ENCODE assay signal across 8 mouse cellular contexts in genomic region chr3:105686394-105687323, GRCm38 (mm10). TPM values are rescaled to one million over a fixed set of nuclear protein-coding genes. Genes with fewer than 3 reads are reported as not detected.
DNase-seq lines count a peak whose midpoint lies in the region; ATAC-seq and TF ChIP-seq lines count a peak whose summit lies in the region.

No protein-coding gene starts in this region.

- no peak for DNase-seq in kidney, adult 2 months
- no peak for DNase-seq in kidney, postnatal 25 days
- DNase-seq in ES-CJ7 (ENCODE audit: low read depth, low spot score): peak; percentile 72
- no peak for DNase-seq in forebrain, embryonic 11.5 days (ENCODE audit: low spot score)
- no peak for DNase-seq in liver, embryonic 11.5 days (ENCODE audit: low spot score)
- DNase-seq in yolk sac, embryonic 10.5 days (ENCODE audit: low spot score): peak; percentile 44
- DNase-seq in Muller cell, postnatal 12 days (ENCODE audit: inconsistent ontology term): no peak
- DNase-seq in urinary bladder, postnatal 4 days (ENCODE audit: low spot score in 2 of 2): no peak

- WGBS in kidney, adult 2 months: 7% methylated on average over 60 of the region's 60 CpGs
- WGBS in forebrain, embryonic 11.5 days: 9% methylated on average over 60 of the region's 60 CpGs
- WGBS in liver, embryonic 11.5 days: 5% methylated on average over 60 of the region's 60 CpGs

- peaks cover 3% of the 10 kb centered on the region; the same call in 1 of the 2 replicates for H3K4me1 ChIP-seq in kidney, adult 2 months (ENCODE audit: control insufficient read depth, insufficient read depth, low read length)
- H3K4me1 ChIP-seq in forebrain, embryonic 11.5 days (replicated peaks; ENCODE audit: control insufficient read depth, insufficient read depth, low read length): 0 out of 2 replicates have a peak, but pooled peaks cover 2% of the 10 kb centered on the region
- H3K4me1 ChIP-seq in liver, embryonic 11.5 days (replicated peaks; ENCODE audit: control insufficient read depth, insufficient read depth, low read length): no peaks in the 10 kb centered on the region; the same call in 1 of the 2 replicates

- H3K27ac ChIP-seq in kidney, adult 2 months (ENCODE audit: insufficient read depth, low read depth, low read length): no peak overlapping the region
- peak overlapping the region; percentile 50 for H3K27ac ChIP-seq in forebrain, embryonic 11.5 days (ENCODE audit: low read depth, low read length)
- peak overlapping the region; percentile 67 for H3K27ac ChIP-seq in liver, embryonic 11.5 days (ENCODE audit: low read depth, low read length)

- peak overlapping the region; percentile 98 for H3K4me3 ChIP-seq in kidney, adult 2 months (ENCODE audit: insufficient read depth, low read depth, low read length)
- peak overlapping the region; percentile 92 for H3K4me3 ChIP-seq in forebrain, embryonic 11.5 days (ENCODE audit: low read depth, low read length)
- H3K4me3 ChIP-seq in liver, embryonic 11.5 days (ENCODE audit: low read depth, low read length): peak overlapping the region; percentile 73

- TF ChIP-seq POLR2A in kidney, adult 2 months (IDR thresholded peaks at IDR 0.05; ENCODE audit: low read depth, low read length): no peak

- H3K36me3 ChIP-seq in kidney, adult 2 months (ENCODE audit: control insufficient read depth, insufficient read depth, low read length): no peaks in the 10 kb centered on the region; the same call in 1 of the 2 replicates
- H3K36me3 ChIP-seq in forebrain, embryonic 11.5 days (ENCODE audit: control insufficient read depth, insufficient read depth, low read length): peaks cover 3% of the 10 kb centered on the region; the same call in 1 of the 2 replicates
- no peaks in the 10 kb centered on the region; the same call in 1 of the 2 replicates for H3K36me3 ChIP-seq in liver, embryonic 11.5 days (ENCODE audit: control insufficient read depth, insufficient read depth, low read length)

- H3K4me2 ChIP-seq in forebrain, embryonic 11.5 days (ENCODE audit: low read depth, low read length, severe bottlenecking): peak overlapping the region; percentile 59
- H3K4me2 ChIP-seq in liver, embryonic 11.5 days: peak overlapping the region; percentile 76

- H3K27me3 ChIP-seq in kidney, adult 2 months (replicated peaks; ENCODE audit: control insufficient read depth, insufficient read depth, low read length): no peaks in the 10 kb centered on the region
- H3K27me3 ChIP-seq in forebrain, embryonic 11.5 days (ENCODE audit: control insufficient read depth, insufficient read depth, low read length): no peaks in the 10 kb centered on the region
- H3K27me3 ChIP-seq in liver, embryonic 11.5 days (replicated peaks; ENCODE audit: control insufficient read depth, insufficient read depth, low read length): 0 out of 2 replicates have a peak, but pooled peaks cover 2% of the 10 kb centered on the region

- TF ChIP-seq CTCF in kidney, adult 2 months (conservative IDR thresholded peaks at IDR 0.05; ENCODE audit: insufficient read depth, insufficient read length, low read depth, low read length): no peak

- peak overlapping the region; percentile 92 for H3K9ac ChIP-seq in forebrain, embryonic 11.5 days (ENCODE audit: low read length)
- peak overlapping the region; percentile 92 for H3K9ac ChIP-seq in liver, embryonic 11.5 days (ENCODE audit: low read depth, low read length)

- ATAC-seq in forebrain, embryonic 11.5 days (replicated peaks; ENCODE audit: low FRiP score): peak; percentile 80
- peak; percentile 68 for ATAC-seq in liver, embryonic 11.5 days (replicated peaks; ENCODE audit: low FRiP score)

- no peaks in the 10 kb centered on the region for H3K9me3 ChIP-seq in forebrain, embryonic 11.5 days (ENCODE audit: control insufficient read depth, low read length)
- H3K9me3 ChIP-seq in liver, embryonic 11.5 days (ENCODE audit: control insufficient read depth, low read length): no peaks in the 10 kb centered on the region

RNA-seq across cellular contexts. Expression of gene Ddx20, which starts 0.7 kb away (rescaled TPM):
- polyA plus RNA-seq in kidney, adult 2 months (2012; rRNA removed): 6.5 and 9.1 TPM in 2 replicates
- polyA plus RNA-seq in forebrain, embryonic 11.5 days (2014; fragmentation: Nextera tagmentation; extraction: Ambion mirVana): 47.6 and 52.9 TPM in 2 replicates
- polyA plus RNA-seq in liver, embryonic 11.5 days (2014; fragmentation: Nextera tagmentation; extraction: Ambion mirVana): 41.0 and 45.9 TPM in 2 replicates

RNA-seq across cellular contexts. Expression of gene Inka2, which starts 17.7 kb away (rescaled TPM):
- polyA plus RNA-seq in kidney, adult 2 months (2012; rRNA removed): 0.61 and 0.64 TPM in 2 replicates
- 1.8 and 2.9 TPM in 2 replicates for polyA plus RNA-seq in forebrain, embryonic 11.5 days (2014; fragmentation: Nextera tagmentation; extraction: Ambion mirVana)
- 0.23 and 0.36 TPM in 2 replicates for polyA plus RNA-seq in liver, embryonic 11.5 days (2014; fragmentation: Nextera tagmentation; extraction: Ambion mirVana)

Comparison
In these comparisons a context has a peak if more than half of its experiments do, and no peak if none do; other contexts are left out.
1. DNase-seq: peak in ES-CJ7 (single experiment) and yolk sac, embryonic 10.5 days (single experiment); none in kidney, adult 2 months (single experiment), kidney, postnatal 25 days (0 of 2), forebrain, embryonic 11.5 days (single experiment), liver, embryonic 11.5 days (single experiment), Muller cell, postnatal 12 days (single experiment) and urinary bladder, postnatal 4 days (0 of 2).
2. Peak in every context shown above with its lines, with median percentiles within 50 percentile points of each other: H3K4me3 ChIP-seq.